Mouse (Mus musculus): ENCODE data around the gene Map4k5.

Gene Map4k5

DNA sequence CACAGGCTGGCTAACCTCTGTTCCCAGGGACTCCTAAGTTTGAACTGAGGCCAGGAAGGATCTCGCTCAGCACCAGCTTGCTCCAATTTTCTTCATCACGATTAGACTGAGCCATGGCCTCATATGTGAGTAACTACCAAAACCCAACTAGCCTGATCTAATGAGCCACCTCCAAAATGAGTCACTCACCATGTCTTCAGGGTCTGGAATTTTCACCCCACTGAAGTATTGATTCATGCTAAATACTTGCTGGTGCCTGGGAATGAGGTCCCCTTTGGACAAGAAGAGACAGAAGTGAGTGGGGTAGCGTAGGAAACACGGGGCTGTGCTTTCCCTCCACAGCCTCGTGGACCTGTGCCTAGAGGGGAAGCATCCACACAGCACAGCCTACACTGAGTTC is 139.1 kb downstream of the Map4k5 start:
- no peak for DNase-seq (ENCODE audit: low read depth)

All from induced T-regulatory cell, adult 2 months (primary cell).